Mouse (Mus musculus): ENCODE measurements around the gene Arhgef17. TPM values are rescaled to one million over a fixed set of nuclear protein-coding genes. Genes with fewer than 3 reads are reported as not detected.
"Not testable (repeated sequence)": the region's sequence is repeated elsewhere in the genome, so short reads cannot be mapped to it uniquely, and the experiment has no call there.

Arhgef17 gene
- polyA plus RNA-seq, 1 experiment = 43.1 TPM

DNA sequence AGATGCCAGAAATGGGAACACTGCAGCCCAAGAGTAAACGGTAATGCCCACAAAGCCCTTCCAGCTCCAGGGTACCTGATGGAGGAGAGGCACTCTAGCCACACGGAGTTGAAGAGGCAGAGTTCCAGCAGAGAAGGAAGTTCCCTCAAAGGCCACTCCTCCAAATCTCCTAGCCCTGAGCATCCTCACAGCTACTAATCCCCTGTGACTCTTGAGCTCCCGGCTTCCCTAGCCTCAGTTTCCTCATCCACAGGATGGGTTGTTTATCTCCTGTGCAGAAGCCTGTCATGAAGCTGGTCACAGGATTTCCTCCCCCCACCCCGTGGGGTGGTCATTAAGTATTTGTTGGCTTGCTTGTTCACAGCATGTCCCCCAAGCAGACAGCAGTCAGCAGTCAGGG lies 76.6 kb downstream of the Arhgef17 start:
- Histone ChIP-seq H3K27ac (ENCODE audit: insufficient read depth, low read length) (no peak overlapping the region), H3K4me1 (ENCODE audit: control insufficient read depth, insufficient read depth, low read length) (no peaks in the 10 kb centered on the region), H3K4me3 (ENCODE audit: insufficient read depth, low read length) (no peak overlapping the region)
- TF ChIP-seq CTCF (IDR thresholded peaks at IDR 0.05; ENCODE audit: borderline replicate concordance, insufficient read depth, low read length) = no peak
- TF ChIP-seq POLR2A (IDR thresholded peaks at IDR 0.05; ENCODE audit: low read depth, low read length) = no peak

DNA sequence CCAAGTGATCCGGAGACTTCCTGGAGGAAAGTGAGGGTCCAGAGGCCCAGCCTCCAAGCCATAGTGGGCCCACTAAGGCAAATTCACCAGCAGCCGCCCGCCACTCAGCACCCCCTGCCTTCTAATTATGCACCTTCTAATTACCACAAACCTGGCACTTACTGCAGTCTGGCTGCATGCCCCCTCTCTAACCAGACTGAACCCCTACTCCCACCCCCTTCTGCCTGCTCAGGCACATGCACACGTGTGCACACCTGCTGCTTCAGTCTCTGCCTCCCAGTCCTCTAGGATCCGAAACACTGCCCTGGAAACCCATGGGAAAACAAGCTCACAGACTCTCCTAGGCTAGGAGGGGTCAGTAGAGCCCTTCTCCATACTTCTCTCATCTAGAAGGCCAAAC lies 77.0 kb downstream of the Arhgef17 start:
- no peak for TF ChIP-seq CTCF (IDR thresholded peaks at IDR 0.05; ENCODE audit: borderline replicate concordance, insufficient read depth, low read length)
- Histone ChIP-seq H3K4me3 (ENCODE audit: insufficient read depth, low read length) (no peak overlapping the region), H3K4me1 (ENCODE audit: control insufficient read depth, insufficient read depth, low read length) (no peaks in the 10 kb centered on the region), H3K27ac (ENCODE audit: insufficient read depth, low read length) (no peak overlapping the region)

DNA sequence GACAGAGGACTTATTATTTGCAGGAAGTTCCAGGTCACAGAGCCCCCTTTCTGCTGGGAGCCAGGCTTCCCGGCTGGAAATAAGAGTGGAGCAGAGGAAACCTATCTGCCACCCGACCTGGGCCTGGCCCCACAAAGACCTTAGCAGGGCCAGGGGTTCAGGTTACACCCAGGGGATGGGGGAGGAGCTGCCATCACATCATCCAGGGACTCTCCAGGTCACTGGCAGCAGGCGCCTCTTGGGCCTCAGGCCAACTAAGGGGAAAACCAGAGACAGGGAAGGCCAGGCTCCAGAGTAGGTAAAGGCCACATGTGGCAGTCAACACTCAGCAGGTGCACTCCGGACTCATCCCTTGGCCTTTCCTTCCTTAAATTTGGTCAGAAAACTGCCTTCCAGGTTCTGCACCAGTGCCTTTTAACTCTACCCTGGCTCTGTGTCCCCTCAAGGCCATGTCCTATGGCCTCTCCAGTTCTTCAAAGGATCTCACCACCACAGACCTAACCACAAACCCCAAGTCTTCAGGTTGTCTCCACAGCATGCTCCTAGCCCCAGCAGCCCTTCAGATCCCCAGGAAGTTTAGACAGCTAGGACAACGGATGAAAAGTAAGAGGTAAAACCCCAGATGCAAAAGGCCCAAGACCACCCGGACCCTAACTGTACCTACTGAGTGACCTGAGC lies 77.6 kb downstream of the Arhgef17 start:
- Histone ChIP-seq H3K4me1 (ENCODE audit: control insufficient read depth, insufficient read depth, low read length) (no peaks in the 10 kb centered on the region), H3K4me3 (ENCODE audit: insufficient read depth, low read length) (no peak overlapping the region), H3K27ac (ENCODE audit: insufficient read depth, low read length) (no peak overlapping the region)
- TF ChIP-seq CTCF (IDR thresholded peaks at IDR 0.05; ENCODE audit: borderline replicate concordance, insufficient read depth, low read length) (no peak), POLR2A (IDR thresholded peaks at IDR 0.05; ENCODE audit: low read depth, low read length) (no peak)

DNA sequence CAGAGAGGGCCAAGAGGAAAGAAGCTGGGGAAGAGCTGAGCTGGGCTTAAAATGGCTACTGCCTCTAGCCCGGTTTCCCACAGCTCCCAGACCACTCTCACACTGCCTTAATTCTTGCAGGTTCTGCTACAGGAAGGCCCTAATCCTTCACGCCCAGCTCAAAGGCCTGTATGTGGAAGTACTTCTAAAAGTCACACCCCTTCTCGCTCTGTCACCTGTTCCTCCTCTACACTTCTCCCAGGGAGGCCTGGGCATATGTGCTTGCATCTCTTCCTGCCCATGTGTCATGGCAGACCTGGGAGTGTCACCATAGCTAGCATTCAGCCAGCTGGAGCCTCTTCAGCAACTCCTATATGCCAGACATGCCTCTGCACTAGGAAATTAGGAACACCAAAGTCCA lies 78.5 kb downstream of the Arhgef17 start:
- TF ChIP-seq POLR2A (IDR thresholded peaks at IDR 0.05; ENCODE audit: low read depth, low read length) = no peak
- no peak for TF ChIP-seq CTCF (IDR thresholded peaks at IDR 0.05; ENCODE audit: borderline replicate concordance, insufficient read depth, low read length)
- Histone ChIP-seq H3K27ac (ENCODE audit: insufficient read depth, low read length) (no peak overlapping the region), H3K4me1 (ENCODE audit: control insufficient read depth, insufficient read depth, low read length) (no peaks in the 10 kb centered on the region), H3K4me3 (ENCODE audit: insufficient read depth, low read length) (no peak overlapping the region)

DNA sequence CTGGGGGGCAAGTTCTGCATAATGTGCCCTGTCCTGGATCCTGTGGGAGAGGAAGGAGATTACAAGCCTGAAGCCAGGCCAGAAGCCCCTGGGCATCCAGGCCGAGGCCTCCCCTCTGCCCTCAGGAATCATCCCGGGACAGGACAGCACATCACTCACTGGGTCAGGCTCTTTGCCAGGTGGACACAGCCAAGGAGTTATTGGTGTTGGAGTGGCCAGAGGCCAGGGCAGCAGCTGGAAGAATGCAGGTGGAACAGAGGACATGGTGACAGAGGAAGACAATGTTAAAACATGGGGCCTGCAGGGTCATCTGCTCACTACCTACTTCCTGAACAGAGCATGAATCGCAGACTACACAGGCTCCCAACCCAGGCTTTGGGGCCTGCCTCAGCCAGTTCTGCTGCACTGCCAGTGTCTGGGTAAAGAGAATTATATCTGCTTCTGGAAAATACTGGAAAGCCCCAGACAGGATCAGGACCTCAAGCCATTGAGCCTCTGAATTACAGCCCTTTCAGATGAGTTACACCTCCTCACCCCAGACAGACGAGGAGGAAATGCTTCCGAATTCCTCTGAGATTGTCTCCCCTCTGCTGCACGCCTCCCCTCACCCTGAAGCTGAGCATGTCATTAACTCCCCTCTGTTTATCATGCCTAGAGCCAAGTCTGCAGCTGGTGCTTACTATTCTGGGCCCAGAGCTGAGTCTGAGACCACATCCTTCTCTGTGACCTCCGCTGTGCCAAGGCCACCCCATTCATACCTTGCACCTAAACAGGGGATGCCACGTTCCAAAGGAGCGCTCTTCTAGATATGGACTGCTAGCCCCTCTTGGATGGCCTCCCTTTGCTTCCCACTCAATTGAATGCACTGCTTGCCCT lies 80.2 kb downstream of the Arhgef17 start:
- Histone ChIP-seq H3K4me3 (ENCODE audit: insufficient read depth, low read length) (no peak overlapping the region), H3K4me1 (ENCODE audit: control insufficient read depth, insufficient read depth, low read length) (no peaks in the 10 kb centered on the region), H3K27ac (ENCODE audit: insufficient read depth, low read length) (no peak overlapping the region)
- TF ChIP-seq POLR2A (IDR thresholded peaks at IDR 0.05; ENCODE audit: low read depth, low read length) = no peak

DNA sequence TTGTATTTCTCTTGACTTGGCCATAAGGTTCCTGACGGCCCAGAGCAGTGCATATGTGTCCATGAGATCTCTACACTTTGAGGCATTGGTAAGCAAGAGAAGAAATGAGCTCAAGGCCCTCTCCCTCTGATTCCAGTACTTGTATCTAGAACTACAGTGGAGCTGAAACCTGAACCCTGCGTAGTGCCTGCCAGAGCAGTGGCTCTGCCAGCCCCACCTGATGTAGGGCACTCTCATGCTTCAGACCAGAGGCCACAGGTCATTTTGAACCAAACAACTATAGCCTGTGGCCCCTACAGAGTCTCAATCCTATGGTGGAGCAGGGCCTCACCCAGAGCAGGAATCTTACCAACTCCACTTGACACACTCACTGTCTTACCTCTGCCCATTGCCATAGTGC lies 82.4 kb downstream of the Arhgef17 start:
- H3K27ac ChIP-seq (ENCODE audit: insufficient read depth, low read length) = no peak overlapping the region
- TF ChIP-seq CTCF (IDR thresholded peaks at IDR 0.05; ENCODE audit: borderline replicate concordance, insufficient read depth, low read length) (no peak), POLR2A (IDR thresholded peaks at IDR 0.05; ENCODE audit: low read depth, low read length) (no peak)
- H3K4me3 ChIP-seq (ENCODE audit: insufficient read depth, low read length) = no peak overlapping the region
- no peaks in the 10 kb centered on the region for H3K4me1 ChIP-seq (ENCODE audit: control insufficient read depth, insufficient read depth, low read length)

DNA sequence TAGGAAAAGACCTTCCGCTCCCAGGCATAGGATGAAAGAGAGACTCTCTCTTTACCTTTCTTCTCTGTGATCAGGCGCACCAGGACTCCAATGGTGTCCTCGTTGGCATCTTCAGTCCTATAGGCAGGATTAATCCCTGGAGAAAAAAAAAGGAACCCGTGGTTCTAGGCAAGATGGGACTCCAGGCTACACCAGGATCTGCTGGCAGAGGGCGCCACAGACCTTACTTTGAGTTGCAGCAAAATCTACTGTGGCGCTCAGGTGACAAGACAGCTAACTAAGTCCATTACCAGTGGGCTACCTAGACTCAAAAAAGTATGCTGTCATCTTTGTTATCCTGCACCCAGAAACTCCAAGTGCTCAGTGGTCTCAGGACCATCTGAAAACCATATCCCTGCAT lies 83.2 kb downstream of the Arhgef17 start:
- H3K4me3 ChIP-seq (ENCODE audit: insufficient read depth, low read length) = no peak overlapping the region
- TF ChIP-seq POLR2A (IDR thresholded peaks at IDR 0.05; ENCODE audit: low read depth, low read length) (no peak), CTCF (IDR thresholded peaks at IDR 0.05; ENCODE audit: borderline replicate concordance, insufficient read depth, low read length) (peak; percentile 74; the same call in 1 of the 2 replicates)

DNA sequence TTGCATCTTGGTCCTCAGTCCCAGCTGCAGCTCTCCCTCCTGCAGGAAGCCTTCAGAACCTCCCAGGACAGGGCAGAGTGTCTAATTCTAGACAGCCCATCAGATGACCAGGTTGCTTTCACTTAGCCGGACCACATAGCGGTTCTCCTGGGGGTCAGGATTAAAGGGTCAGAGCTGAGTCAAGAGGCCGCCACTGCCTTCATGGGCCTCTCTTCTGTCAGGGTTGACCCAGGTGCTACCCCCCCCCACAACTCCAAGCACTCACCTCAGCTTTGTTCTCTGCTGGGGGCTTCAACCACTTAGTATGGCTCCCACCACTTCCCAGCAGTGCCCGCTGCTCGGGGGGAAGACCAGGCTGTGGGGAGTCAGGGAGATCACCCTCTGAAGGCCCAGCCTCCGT lies 84.8 kb downstream of the Arhgef17 start:
- Histone ChIP-seq H3K4me3 (ENCODE audit: insufficient read depth, low read length) (no peak overlapping the region), H3K27ac (ENCODE audit: insufficient read depth, low read length) (no peak overlapping the region), H3K4me1 (ENCODE audit: control insufficient read depth, insufficient read depth, low read length) (no peaks in the 10 kb centered on the region)
- no peak for TF ChIP-seq CTCF (IDR thresholded peaks at IDR 0.05; ENCODE audit: borderline replicate concordance, insufficient read depth, low read length)
- TF ChIP-seq POLR2A (IDR thresholded peaks at IDR 0.05; ENCODE audit: low read depth, low read length) = no peak

More for the DNA sequence above, 83.2 kb downstream of the Arhgef17 start:
- no peaks in the 10 kb centered on the region for H3K4me1 ChIP-seq (ENCODE audit: control insufficient read depth, insufficient read depth, low read length)
- H3K27ac ChIP-seq (ENCODE audit: insufficient read depth, low read length) = no peak overlapping the region

DNA sequence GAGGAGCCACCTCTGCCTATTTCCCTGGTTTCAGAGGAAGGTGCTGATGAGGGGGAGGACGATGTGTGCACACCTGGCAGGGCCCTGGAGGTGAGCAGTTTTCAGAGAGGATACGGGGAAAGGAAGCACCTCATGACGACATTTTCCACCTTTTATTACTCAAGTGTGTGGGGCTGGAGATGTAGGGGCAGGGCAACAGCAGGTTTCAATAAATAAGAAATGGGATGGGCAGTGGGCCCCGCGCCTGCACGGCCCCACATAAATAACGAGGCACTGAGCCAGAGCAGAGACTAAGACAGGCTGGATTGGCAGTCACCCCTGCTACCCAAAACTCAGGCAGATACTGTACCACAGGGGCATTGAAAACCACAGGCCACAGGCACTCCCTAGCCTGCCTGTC lies 85.9 kb downstream of the Arhgef17 start:
- H3K4me3 ChIP-seq (ENCODE audit: insufficient read depth, low read length); H3K27ac ChIP-seq (ENCODE audit: insufficient read depth, low read length); H3K4me1 ChIP-seq (ENCODE audit: control insufficient read depth, insufficient read depth, low read length): not testable (repeated sequence)

DNA sequence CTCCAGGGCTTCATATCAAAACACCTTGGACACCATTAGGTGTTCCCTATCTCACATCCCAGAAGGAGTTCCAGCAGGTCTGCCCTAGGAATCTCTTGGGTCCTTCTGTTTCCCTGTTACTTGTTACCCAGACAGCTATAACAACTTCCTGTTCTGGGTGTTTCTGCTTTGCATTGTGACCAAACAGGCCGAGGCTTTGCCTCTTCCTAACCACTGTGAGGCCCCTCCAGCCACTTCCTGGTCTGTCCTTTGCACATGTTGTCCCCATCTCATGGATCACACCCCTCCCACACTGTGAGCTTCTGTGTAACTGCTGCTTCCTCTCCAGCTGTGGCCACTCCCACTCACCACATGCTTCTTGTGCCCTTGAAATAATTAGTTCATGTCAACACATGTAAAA lies 86.5 kb downstream of the Arhgef17 start:
- Histone ChIP-seq H3K4me1 (ENCODE audit: control insufficient read depth, insufficient read depth, low read length) (no peaks in the 10 kb centered on the region), H3K27ac (ENCODE audit: insufficient read depth, low read length) (no peak overlapping the region), H3K4me3 (ENCODE audit: insufficient read depth, low read length) (no peak overlapping the region)
- TF ChIP-seq CTCF (IDR thresholded peaks at IDR 0.05; ENCODE audit: borderline replicate concordance, insufficient read depth, low read length) (no peak), POLR2A (IDR thresholded peaks at IDR 0.05; ENCODE audit: low read depth, low read length) (no peak)

Measured in embryonic fibroblast, embryonic 13.5 days (primary cell).